Mouse (Mus musculus) liver, postnatal 0 days (tissue): ENCODE measurements around the gene Apba2. TPM values are rescaled to one million over a fixed set of nuclear protein-coding genes. Genes with fewer than 3 reads are reported as not detected.

Source experiments
- ATAC-seq: fragments of 200-750 bp; cut with Nextera tagmentation; 2 replicates; pipeline ENCODE4 v1.8.0; 2017; ENCODE audit warnings: mild to moderate bottlenecking, moderate library complexity
- DNase-seq: peaks from one replicate; pipeline ENCODE4 v3.0.0-alpha.2; 2016
- H3K27ac ChIP-seq: fragments of 300-500 bp; sonication (generic); 2 replicates; pipeline ENCODE4 v1.5.1; 2014; ENCODE audit warnings: antibody characterized with exemption, moderate library complexity, mild to moderate bottlenecking, low read depth
- H3K27me3 ChIP-seq: fragments of 300-500 bp; sonication (generic); 2 replicates; pipeline ENCODE4 v1.6.1; 2014; ENCODE audit warnings: low read length, control low read depth, mixed read lengths; ENCODE audit not compliant: insufficient read depth
- H3K36me3 ChIP-seq: fragments of 300-500 bp; sonication (generic); replicated peaks from 2 replicates; pipeline ENCODE4 v1.6.1; 2014; ENCODE audit warnings: mild to moderate bottlenecking, control low read depth, low read length, moderate library complexity, mixed read lengths; ENCODE audit not compliant: insufficient read depth
- H3K4me1 ChIP-seq: fragments of 300-500 bp; sonication (generic); 2 replicates; pipeline ENCODE4 v1.6.1; 2014; ENCODE audit warnings: antibody characterized with exemption, mild to moderate bottlenecking, control low read depth; ENCODE audit not compliant: insufficient read depth
- H3K4me2 ChIP-seq: fragments of 300-500 bp; sonication (generic); 2 replicates; pipeline ENCODE4 v1.6.1; 2014; ENCODE audit warnings: low read depth, mild to moderate bottlenecking, low read length, moderate library complexity, mixed read lengths
- H3K4me3 ChIP-seq: fragments of 300-500 bp; sonication (generic); 2 replicates; pipeline ENCODE4 v1.5.1; 2014; ENCODE audit warnings: low read depth, low read length
- H3K9ac ChIP-seq: fragments of 300-500 bp; sonication (generic); replicated peaks from 2 replicates; pipeline ENCODE4 v1.6.1; 2014; ENCODE audit warnings: mild to moderate bottlenecking, moderate library complexity
- H3K9me3 ChIP-seq: fragments of 300-500 bp; sonication (generic); 2 replicates; pipeline ENCODE4 v1.6.1; 2016; ENCODE audit warnings: mild to moderate bottlenecking, control low read depth, low read length, mixed read lengths
- CTCF ChIP-seq: sonication (generic); IDR thresholded peaks from 2 replicates; pipeline ENCODE4 v1.5.1; 2016; ENCODE audit warnings: antibody characterized with exemption, low read depth
- EP300 ChIP-seq: IDR thresholded peaks from 2 replicates; pipeline ENCODE4 v1.6.1; 2016; ENCODE audit warnings: antibody characterized with exemption, low read depth, mild to moderate bottlenecking
- WGBS: fragments of 180-500 bp; shearing (Covaris S2); extraction: QIAGEN DNeasy Blood & Tissue Kit; methylation state at CpG from one replicate; pipeline ENCODE4 v1.1.7; 2014; ENCODE audit not compliant: insufficient replicate concordance; 5-methylcytosine and 5-hydroxymethylcytosine counted together
- polyA plus RNA-seq: library from polyadenylated mRNA; unstranded; fragments of >200 nt; fragmentation: Nextera tagmentation; extraction: Ambion mirVana; gene quantifications from 2 replicates; pipeline ENCODE4 v1.2.1, GENCODE M21; 2015

The Apba2 gene
- polyA plus RNA-seq, 1 experiment from 2014 or later, result not detected

DNA sequence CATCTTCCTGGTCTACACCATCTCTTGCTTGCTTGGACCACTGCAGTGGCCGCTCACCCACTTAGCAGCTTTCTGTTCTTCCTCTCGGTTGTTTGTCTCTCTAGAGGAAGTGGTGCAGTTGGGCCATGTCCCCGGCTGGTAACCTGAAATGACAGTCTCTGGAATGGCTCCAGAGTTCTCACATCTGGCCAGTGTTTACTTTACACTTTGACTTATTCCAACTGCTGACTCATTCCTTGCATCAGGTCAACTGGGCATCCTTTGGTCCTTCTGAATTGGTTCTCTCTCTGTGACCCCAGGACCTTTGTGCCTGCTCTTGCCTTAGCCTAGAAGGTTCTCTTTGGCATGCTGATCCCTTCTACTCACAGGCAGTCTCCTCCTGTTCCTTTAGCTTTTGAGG is 227.3 kb downstream of the Apba2 start:
- TF ChIP-seq CTCF (no peak), EP300 (no peak)
- Histone ChIP-seq H3K9ac (no peak overlapping the region), H3K9me3 (no peaks in the 10 kb centered on the region), H3K27ac (no peak overlapping the region), H3K36me3 (no peaks in the 10 kb centered on the region), H3K4me1 (no peaks in the 10 kb centered on the region), H3K4me3 (no peak overlapping the region), H3K27me3 (no peaks in the 10 kb centered on the region), H3K4me2 (no peak overlapping the region)
- 43% methylated on average over 3 of the region's 3 CpGs for WGBS
- ATAC-seq (no peak), DNase-seq (no peak)

- no peak overlapping the region for H3K9ac ChIP-seq
- H3K4me1 ChIP-seq, result no peaks in the 10 kb centered on the region
- H3K4me2 ChIP-seq, result no peak overlapping the region
- no peaks in the 10 kb centered on the region for H3K9me3 ChIP-seq
- 31% methylated on average over 7 of the region's 7 CpGs for WGBS
- H3K27me3 ChIP-seq, result no peaks in the 10 kb centered on the region
- peak; percentile 59 for TF ChIP-seq CTCF
- TF ChIP-seq EP300, result no peak
- DNase-seq (peak; percentile 43), ATAC-seq (no peak)
- no peaks in the 10 kb centered on the region for H3K36me3 ChIP-seq
- H3K27ac ChIP-seq, result no peak overlapping the region
- no peak overlapping the region for H3K4me3 ChIP-seq
These were observed 228.3 kb downstream of the Apba2 start for GRCm38 (mm10) chr7:64729785-64730184.

GRCm38 (mm10) chr7:64739131-64739530 is 237.6 kb downstream of the Apba2 start:
- no peak for TF ChIP-seq EP300
- TF ChIP-seq CTCF, result no peak
- H3K9me3 ChIP-seq, result no peaks in the 10 kb centered on the region
- no peaks in the 10 kb centered on the region for H3K36me3 ChIP-seq
- H3K4me3 ChIP-seq, result no peak overlapping the region
- H3K4me2 ChIP-seq, result no peak overlapping the region
- no peak overlapping the region for H3K9ac ChIP-seq
- no peak for DNase-seq
- WGBS, result 72% methylated on average over 11 of the region's 11 CpGs
- no peaks in the 10 kb centered on the region for H3K4me1 ChIP-seq
- no peak overlapping the region for H3K27ac ChIP-seq
- no peaks in the 10 kb centered on the region for H3K27me3 ChIP-seq
- ATAC-seq, result no peak

GRCm38 (mm10) chr7:64741333-64742307 is 240.1 kb downstream of the Apba2 start:
- WGBS, result 29% methylated on average over 8 of the region's 8 CpGs
- Histone ChIP-seq H3K4me3 (no peak overlapping the region), H3K36me3 (no peaks in the 10 kb centered on the region), H3K4me1 (no peaks in the 10 kb centered on the region), H3K4me2 (no peak overlapping the region), H3K27ac (no peak overlapping the region), H3K9ac (no peak overlapping the region), H3K27me3 (no peaks in the 10 kb centered on the region), H3K9me3 (no peaks in the 10 kb centered on the region)
- ATAC-seq (no peak), DNase-seq (peak; percentile 74)
- TF ChIP-seq EP300 (no peak), CTCF (peak; percentile 96)

- Histone ChIP-seq H3K36me3 (no peaks in the 10 kb centered on the region), H3K9ac (no peak overlapping the region), H3K4me2 (no peak overlapping the region), H3K27ac (no peak overlapping the region), H3K27me3 (no peaks in the 10 kb centered on the region), H3K9me3 (no peaks in the 10 kb centered on the region), H3K4me1 (no peaks in the 10 kb centered on the region), H3K4me3 (no peak overlapping the region)
- DNase-seq, result no peak
- TF ChIP-seq EP300, result no peak
- TF ChIP-seq CTCF, result no peak
- ATAC-seq, result no peak
- WGBS, result 76% methylated on average over 7 of the region's 7 CpGs
These were observed 242.1 kb downstream of the Apba2 start for GRCm38 (mm10) chr7:64743610-64744009.

DNA sequence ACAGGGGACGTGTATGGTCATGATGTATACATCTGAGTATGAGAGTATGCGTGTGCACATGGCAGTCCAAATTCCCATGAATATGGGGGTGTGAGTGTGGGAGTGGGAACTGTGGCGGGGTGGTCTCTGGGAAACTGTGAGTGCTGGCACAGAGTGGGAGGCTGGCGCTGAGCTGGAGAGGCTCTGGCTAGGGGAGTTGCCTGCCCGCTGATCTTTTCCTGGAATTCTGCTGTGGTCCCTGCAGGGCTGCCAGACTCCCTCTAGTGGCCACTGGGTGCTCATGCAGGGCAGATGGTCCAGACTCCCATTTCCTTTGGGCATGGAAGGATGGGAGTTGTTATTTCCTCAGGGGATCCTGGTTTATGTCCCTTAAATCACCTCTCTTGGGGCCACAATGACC is 250.0 kb downstream of the Apba2 start:
- H3K27ac ChIP-seq, result no peak overlapping the region
- H3K9ac ChIP-seq, result no peak overlapping the region
- H3K9me3 ChIP-seq, result no peaks in the 10 kb centered on the region
- TF ChIP-seq CTCF (peak; percentile 88), EP300 (no peak)
- WGBS, result 28% methylated on average over 5 of the region's 5 CpGs
- ATAC-seq, result no peak
- H3K4me1 ChIP-seq, result peaks cover 5% of the 10 kb centered on the region; the same call in 1 of the 2 replicates
- H3K27me3 ChIP-seq, result no peaks in the 10 kb centered on the region
- no peak overlapping the region for H3K4me3 ChIP-seq
- peak; percentile 63 for DNase-seq
- no peaks in the 10 kb centered on the region for H3K36me3 ChIP-seq
- no peak overlapping the region for H3K4me2 ChIP-seq
